Mouse (Mus musculus): ENCODE measurements around the gene Ebf4.
"Not testable (repeated sequence)": the region's sequence is repeated elsewhere in the genome, so short reads cannot be mapped to it uniquely, and the experiment has no call there.

Ebf4 gene

DNA sequence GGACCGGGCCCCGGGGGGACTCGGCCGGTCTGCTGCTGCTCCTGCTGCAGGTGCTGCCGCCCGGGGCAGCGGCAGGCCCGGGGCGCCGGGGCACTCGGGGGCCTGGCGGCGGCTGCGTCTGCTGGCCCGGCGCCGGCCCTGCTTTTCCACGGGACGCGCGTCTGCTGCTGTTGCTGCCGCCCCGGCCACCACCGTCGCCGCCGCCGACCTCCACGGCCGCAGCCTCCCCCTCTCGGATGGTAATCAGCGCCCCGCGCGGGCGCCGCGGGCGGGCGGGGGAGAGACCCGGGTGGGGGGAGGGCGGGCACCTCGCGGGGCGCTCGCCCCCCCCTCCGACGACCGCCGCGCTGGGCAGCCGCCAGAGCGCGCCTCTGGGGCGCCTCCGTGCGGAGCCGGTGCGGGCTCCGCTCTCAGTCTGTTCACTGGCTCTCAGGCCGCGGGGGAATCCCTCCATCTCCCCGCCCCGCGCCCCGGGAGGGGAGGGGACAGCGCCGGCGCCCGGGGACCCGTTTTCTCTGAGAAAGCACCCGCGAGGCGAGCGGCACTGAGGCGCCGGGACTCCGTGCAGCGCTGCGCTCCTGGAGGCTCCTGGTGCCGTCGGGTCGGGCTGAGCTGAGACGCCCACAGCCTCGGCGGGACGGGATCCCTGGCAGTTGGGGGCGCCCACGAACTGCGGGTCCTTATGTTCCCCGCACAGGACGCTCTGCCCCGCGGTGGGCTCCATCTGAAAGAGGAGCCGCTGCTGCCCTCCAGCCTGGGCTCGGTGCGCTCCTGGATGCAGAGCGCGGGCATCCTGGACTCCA, 563 bp downstream of the Ebf4 start:
- peak; percentile 19 for DNase-seq (ENCODE audit: low spot score)

DNA sequence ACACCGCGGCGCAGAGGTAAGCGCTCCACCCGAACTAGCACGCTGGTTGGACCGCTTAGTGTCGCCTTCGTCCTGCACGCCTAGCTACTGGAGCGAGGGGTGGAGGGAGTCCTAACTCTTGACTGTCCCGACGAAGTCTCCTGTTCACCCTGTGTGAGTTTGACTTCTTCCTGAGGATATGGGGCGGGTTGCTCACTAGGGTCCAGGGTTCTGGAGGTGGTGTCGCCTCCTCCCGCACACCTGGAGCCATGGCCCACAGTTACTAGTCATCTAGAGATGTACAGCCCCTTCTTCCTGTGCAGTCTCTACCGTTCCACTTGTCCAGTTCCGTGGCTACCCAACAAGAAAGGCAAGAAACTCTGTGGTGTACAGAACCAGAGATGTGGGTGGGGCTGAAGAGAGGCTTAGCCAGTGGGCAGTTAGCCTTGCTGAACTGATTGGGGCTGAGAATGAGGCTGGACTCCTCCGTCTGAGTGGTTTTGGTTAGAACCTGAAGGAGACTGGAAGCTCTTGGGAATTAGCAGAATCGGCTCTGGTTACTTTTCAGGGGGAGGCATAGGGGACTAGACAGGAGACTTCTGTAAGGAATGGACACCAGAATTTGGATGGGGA, 1.3 kb downstream of the Ebf4 start:
- DNase-seq (ENCODE audit: low spot score) = no peak

DNA sequence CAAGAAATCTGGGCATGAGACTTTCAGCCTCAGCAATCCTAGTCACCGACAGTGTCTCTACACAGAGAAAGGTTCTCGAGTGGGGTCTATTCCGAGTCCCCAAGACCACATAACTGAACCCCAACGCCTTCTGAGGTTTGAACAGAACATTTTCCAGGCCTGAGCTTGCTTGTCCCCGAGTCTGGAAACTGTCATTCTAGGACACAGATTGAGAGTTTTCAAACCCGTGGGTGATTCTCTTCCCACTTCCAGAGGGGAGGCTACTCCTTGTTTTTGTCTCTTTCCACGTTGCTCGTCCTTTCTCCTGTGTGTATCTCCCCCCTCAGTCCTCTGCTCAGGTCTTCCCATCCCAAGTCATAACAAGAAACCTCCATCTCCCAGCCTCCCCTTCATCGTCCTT, 2.6 kb downstream of the Ebf4 start:
- DNase-seq (ENCODE audit: low spot score) = no peak

DNA sequence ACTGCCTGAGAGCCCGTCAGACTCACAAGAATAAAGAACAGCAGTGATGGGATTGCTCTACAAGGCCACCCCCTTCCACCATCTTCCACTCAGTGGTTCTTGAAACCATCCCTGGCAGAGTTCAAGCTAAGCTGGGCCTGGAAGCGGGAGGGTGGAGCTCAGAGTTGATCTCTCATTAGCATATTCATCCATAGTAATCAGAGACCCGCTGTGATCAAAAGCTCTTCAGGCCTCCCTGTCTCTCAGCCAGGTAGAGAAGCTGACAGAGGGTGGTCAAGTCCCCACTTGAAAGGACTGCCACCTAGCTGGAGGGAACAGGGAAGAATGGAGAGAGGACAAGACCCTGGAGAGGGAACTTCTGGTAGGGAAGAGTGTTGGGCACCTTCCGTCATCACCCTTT, 8.0 kb downstream of the Ebf4 start:
- no peak for DNase-seq (ENCODE audit: low spot score)

DNA sequence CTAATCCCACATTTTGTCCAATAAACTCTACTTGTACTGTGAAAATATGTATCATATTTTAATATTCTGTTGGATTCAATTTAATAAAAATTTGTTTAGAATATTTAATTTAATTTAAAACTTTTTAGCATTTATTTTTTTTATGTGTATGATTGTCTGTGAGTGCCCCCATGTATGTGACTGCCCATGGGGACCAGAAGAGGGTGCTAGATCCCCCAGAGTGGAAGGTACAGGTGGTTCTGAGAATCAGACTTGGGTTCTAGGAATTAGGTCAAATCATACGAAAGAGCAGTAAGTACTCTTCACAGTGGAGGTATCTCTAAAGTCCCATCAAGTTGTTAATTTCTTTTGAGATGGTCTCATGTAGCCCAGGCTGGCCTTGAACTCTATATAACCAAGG, 32.1 kb downstream of the Ebf4 start:
- no peak for DNase-seq (ENCODE audit: low spot score)

DNA sequence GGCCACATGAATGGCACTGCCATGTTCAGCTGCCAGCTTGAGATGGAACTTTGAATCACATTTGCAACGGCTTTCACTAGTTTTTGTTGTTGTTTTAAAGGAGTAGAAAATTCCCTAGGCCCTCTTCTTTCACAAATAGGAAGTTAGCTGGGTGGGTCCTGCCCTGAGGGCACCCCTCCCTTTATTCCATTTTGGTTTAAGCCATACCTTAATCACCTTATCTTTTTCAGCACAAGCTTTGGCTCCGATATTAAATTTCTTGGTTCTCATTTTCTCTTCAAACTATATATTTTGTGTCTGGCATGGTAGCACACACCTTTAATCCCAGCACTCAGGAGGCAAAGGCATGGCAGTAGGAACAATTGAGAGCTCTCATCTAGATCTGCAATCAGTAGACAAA, 34.5 kb downstream of the Ebf4 start:
- DNase-seq (ENCODE audit: low spot score) = no peak

DNA sequence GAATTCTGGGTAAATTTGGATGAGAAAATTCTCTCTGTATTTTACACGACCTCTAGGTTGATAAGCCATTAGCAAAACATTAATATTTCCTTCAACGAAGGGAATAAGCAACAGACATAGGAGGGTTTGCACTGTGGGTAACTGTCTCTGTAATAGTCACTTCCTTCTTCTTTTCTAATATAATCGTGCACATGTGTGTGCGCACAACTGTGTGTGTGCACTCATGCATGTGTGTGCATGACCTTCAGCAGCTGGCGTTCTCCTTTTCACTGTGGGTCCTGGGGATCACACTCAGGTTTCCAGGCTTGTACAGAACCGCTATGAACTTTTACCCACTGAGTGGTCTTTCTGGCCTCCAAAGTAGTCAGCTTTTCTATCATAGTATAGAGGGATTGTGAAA, 40.1 kb downstream of the Ebf4 start:
- DNase-seq (ENCODE audit: low spot score) = no peak

DNA sequence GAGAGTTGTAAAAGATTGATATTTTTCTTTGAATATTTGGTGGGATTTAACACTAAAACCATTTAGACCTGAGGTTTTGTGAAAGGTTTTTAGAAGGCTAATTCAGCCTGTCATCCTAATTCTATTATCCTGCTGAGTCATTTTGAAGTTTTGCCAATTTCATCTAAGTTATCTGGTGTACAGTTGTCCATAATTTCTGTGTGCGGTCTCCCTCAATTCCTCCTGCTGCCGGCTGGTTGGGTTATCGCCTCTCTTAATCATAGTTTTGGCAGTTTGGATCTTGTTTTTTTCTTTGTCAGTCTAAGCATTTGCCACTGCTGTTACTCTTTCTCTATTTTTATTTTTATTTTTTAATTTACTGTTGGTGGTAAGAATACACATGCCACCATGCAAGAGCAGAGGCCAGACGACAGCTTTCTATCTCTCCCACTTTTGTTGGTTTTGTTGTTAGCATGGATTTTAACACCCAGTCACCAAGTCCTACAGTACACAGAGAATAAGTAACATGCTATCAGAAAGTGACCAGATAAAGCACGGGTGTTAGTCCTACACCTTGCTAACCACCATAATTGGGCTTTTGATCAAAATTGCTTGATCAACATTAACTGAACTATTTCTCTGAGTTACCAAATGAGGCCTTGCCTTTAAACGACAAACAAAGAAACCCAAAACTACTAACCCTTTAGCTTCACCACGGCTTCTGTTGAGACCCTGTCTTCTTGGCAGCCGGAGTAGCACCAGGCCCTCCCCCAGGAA, 45.7 kb downstream of the Ebf4 start:
- DNase-seq (ENCODE audit: low spot score) = no peak

DNA sequence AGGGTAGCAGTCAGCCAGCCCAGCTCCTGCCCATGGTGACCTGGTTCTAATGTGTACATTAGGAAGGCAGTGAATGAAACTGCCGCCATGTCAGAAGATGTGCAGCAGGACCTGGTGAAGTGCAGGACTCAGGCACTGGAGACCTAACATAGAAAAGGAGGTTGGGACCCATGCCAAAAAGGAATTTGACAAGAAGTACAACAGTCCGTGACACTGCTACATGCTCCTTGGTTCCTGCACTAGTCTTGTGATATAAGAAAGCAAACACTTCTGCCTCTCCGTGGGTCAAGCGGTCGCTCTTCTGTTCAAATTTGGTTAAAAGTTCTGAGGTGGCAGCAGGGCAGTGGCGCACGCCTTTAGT, 46.2 kb downstream of the Ebf4 start:
- no peak for DNase-seq (ENCODE audit: low spot score)

DNA sequence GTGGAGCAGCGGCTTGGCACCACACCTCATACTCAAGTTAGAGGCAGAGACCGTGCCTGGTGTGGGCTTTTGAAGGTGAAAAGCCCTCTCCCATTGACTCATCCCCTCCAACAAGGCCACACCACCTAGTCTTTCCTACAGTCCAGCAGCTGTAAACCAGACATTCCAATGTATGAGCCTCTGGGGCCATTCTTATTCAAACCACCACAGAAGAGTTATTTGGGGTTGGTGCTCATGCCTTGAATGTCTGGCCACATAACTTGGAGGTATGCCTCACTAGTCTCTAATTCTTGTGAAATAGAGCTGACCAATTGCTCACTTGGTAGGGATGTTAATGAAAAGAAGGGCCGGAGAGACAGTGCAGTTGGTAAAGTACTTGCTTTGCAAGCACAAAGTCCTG, 55.4 kb downstream of the Ebf4 start:
- DNase-seq (ENCODE audit: low spot score) = no peak

DNA sequence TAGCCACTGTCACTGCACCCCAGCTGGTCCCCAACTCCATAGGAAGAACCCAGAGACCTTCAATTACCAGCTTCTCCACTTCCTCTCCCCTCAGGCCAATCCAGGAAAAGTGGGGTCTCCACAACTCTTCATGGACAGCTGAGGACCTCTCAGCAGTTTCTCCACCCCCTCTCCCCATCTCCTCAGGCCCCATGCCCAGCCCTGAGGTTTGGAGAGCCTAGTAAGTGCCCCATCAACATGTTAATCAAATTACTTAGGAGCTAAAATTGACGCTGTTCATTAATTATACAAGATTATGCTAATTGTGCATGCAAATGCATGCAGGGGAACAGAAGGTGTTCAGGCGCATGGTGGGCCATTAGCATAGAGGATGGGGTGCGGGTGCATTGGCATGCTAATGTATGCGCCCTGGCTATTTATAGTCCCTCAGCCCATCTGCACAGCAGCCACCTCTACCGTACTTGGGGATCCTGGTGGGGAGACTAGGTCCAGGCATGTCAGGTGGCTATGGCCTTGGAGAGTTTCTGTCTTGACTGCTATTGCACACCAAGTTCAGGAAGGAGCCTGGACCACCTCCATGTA, 56.9 kb downstream of the Ebf4 start:
- no peak for DNase-seq (ENCODE audit: low spot score)

DNA sequence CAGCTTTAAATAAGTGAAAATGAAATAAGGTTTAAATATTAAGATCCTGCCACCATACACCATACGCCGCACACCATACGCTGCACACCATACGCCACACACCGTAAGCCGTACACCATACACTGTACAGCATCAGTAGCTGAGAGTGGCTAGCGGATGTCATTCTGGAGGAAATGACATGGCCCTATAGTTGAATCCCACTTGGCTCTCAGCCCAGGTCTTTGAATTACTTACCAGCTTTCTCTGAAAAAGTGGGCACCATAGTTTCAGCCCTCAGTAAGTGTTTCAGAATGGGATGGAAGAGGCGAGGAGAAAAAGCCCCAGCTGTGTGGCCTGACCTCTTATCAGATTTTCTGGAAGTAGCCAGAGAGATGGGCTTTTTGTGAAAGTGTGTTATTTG, 58.4 kb downstream of the Ebf4 start:
- DNase-seq (ENCODE audit: low spot score) = no peak

DNA sequence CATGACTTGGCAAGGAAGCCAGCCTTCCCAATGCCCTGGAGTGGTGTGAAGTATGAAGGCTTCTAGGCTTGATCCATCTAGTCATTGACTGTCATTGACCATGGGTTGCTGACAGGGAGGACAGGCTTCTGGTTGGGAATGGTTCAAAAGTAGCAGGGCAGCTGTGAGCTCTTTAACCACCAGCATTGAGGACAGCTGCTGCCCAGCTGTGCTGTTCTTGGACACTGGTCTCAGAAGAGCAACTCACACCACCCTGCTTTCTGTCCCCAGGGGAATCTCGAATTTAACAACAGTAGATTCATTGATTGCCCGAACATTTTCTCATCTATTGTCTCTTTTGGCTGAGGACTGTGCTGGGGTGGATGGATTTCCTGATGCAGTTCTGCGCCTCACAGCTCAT, 58.9 kb downstream of the Ebf4 start:
- DNase-seq (ENCODE audit: low spot score) = no peak

DNA sequence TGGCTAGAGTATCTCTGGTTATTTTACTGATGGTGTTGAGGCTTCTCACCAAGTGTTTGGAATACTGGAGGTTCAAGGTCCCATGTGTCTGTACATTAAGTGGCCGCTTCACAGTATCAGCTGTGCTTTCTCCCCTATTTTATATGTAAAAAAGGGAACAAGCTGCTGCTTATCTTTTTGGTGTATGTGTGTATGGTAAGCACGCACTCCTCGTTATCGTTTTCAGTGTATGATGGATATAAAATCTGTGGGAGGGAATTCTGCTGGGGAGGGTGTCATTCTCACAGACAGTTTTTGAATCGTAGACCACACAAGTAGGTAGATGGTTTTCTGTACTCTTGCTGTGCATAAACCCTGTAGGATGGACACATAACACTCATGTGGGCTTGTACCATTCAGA, 62.6 kb downstream of the Ebf4 start:
- DNase-seq (ENCODE audit: low spot score) = no peak

DNA sequence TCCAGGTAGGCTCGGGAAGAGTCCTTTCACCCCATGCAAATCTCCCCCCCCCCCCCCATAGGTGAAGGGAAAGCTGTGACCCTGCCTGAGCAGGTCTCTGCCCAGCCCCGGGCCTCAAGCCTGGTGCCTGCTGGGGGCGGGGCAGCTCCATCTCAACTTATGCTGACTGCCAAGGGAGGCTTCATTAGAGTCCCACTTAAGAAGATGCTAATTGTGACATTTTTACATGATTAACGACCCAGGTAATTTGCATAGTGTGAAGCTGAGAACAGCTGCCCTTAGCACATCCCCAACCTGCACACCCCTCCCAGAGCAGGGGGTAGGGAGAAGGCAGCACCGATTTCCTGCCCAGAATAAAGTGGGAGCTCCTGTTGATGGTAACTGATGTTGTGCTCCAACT, 63.9 kb downstream of the Ebf4 start:
- no peak for DNase-seq (ENCODE audit: low spot score)

DNA sequence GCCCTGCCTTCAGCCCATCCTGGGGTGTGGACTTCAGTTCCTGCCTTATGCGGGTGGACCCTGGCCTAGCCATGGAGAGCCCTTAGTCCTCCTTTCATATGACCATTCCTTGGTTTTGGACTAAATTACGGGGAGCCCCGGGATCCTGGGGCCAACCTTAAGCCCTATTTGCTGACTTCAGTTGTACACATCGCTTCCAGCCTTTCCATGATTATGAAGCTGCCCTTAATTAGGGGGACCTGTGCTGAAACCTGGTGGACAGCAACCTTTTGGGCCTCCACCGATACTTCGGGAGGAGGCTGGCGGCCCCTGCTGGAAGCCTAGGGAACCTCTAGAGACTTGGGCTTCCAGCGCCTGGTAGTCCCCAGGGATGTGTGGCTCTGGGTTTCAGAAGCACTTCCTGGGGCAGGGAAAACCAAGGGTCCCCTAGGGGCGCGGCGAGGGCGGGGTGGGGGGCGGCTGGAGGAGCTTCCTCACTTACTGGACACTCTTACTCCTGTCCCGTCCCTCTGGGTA, 67.6 kb downstream of the Ebf4 start:
- DNase-seq (ENCODE audit: low spot score) = peak; percentile 42

DNA sequence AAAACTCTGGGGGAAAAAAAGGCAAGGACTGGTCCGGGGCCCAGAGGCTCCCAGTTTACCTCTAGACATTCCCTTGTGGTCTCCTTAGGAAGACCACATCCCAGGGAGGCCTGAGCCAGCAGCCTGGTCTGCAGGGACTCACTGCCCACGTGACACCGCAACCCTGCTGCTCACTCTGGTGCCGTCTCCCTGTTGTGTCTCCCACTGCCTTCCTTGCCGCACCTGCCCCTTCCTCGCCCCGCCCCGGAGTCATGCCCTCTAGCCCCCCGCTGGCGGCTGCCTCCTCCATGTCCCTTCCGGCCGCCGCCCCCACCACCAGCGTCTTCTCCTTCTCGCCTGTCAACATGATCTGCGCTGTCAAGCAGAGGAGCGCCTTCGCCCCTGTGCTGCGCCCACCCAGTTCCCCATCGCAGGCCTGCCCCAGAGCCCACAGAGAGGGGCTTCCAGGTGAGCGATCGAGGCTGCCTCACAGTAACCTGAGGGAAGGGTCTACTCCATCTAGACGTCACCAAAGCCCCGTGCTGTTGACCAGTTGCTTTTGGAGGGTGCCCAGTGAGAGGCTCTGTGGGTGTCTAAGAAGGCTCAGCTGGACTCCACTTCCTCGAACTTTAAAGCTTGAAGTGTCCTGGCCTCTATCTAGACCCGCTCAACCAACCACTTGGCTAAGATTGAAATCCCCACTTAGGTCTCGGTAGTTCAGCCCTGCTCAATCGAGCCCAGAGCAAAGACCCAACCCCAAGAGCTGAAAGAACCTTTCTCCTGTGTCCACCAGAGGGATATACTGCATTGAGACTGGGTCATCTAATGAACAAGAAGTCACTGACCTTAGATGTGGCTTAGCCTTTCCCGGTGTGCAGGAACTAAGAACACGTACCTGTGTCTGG, 70.5 kb downstream of the Ebf4 start:
- no peak for DNase-seq (ENCODE audit: low spot score)

DNA sequence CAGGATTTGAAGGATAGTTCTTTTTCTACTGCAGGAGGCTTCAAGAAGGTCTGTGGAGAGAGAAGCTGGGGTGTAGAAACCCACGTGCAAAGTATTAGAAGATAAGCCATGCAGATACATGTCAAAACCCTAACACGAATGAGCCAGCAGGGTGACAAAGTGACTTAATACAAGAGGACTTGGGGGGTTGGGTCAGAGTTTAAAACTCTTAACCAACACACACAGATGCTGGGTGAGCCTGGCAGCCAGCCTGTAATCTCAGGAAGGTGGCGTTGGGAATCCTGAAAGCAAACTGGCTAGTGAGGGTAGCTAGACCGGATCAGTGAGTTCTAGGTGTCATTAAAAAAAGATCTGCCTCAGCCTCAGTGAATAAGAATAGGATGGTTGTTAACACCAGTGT, 72.4 kb downstream of the Ebf4 start:
- DNase-seq (ENCODE audit: low spot score) = no peak

DNA sequence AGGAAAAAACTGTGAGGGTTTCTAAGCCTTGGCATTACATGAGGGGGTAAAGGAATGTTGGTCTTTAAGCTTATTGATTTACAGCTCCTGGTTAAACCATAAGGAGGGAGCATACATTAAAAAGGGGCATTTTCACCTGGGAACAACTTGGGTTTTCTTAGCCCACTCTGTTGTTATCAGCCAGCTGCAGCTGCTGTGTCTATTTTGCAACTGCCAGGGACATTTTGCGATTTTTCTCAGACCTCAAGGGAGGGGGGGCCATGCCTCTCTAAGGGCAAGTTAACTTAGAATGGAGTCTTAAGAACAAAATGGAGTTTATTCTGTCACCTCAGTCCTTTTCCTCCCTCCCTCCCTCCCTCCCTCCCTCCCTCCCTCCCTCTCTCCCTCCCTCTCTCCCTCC, 78.1 kb downstream of the Ebf4 start:
- DNase-seq (ENCODE audit: low spot score) = not testable (repeated sequence)

DNA sequence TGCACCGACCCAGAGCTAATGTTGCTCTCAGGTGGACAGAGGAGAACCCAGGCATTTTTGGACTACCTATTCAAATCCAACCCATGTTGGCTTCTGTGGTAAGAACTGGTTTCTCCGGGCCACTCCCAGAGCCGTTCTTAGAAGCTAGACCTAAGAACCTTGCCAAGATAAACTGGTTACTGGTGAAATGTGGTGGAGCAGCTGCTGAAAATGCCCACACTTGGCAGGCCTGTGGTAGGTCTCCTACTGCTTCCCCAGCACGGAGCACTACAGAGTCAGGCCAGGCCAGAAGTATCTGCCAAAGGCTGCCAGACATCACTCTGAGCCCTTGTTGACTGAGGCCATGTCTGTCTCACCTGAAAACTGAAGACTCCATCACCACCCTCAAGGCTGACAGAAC, 80.0 kb downstream of the Ebf4 start:
- no peak for DNase-seq (ENCODE audit: low spot score)

DNA sequence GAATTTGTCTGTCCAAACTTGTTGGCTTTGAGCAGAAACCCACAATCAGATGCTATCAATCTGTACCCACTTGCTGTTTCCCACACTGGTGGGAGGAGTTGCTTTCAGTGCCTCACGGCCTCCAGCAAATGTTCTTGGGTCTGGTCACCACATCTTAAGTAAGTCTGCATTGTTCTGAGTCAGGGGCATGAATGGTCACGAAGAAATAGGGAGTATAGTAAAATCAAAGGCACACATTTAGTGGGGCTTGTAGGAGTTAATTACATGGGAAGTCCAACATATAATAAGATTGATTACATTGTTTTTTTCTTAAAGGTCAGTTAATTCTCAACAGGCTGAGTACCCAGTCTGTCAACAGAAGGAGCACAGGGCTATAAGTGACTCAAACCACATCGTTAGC, 88.2 kb downstream of the Ebf4 start:
- no peak for DNase-seq (ENCODE audit: low spot score)

DNA sequence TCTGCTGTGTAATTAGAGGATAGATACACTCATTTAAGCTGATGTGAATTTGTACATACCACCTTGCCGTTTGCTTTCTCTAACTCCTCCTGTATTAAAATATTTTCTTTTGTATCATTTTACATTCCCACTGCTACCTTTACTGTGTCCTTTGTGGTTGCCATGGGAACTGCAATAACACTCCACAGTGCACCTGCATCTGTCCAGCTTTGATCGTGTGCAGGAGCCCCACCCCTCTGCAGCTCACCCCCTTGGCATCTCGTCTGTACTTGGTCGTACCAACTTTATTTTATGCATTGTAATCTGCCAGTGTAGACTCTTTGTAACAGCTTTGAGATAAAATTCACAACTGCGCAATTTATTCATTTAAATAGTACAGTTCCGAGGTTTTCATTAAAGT, 88.9 kb downstream of the Ebf4 start:
- DNase-seq (ENCODE audit: low spot score) = no peak

Measured in urinary bladder, postnatal 25 days (tissue).